Mouse (Mus musculus): ENCODE measurements around the gene Fem1a.

- TF ChIP-seq CTCF (IDR thresholded peaks at IDR 0.05; ENCODE audit: control insufficient read depth, insufficient read depth, low read length) (no peak), POLR2A (IDR thresholded peaks at IDR 0.05; ENCODE audit: borderline replicate concordance, control insufficient read depth, low read depth, low read length) (no peak)
Observed at GRCm38 (mm10) chr17:56308088-56308487, 51.5 kb downstream of the Fem1a start.
